Mouse (Mus musculus): ENCODE data around the gene Fam19a3. TPM values are rescaled to one million over a fixed set of nuclear protein-coding genes. Genes with fewer than 3 reads are reported as not detected.

Fam19a3 gene
- polyA plus RNA-seq, 1 experiment, result 0.31 TPM

DNA sequence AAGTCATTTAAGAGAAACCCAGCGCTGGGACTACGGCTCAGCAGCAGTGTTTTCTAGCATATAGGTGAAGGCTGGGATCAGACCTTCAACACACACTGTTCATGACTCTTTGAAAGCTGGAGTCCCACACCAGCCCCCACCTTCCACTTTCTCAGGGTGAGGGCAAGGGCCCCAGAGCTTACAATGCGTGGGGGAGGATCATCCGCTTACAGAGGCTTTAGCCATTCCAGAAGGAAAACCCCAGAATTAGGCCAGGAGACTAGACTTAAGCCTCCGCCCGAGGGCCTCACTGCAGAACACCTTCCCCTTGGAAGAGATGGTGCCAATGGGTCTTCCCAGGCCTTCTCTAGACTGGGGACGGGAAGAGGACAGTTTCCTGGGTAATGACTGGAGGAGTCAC lies 8.3 kb downstream of the Fam19a3 start:
- H3K4me1 ChIP-seq (ENCODE audit: control insufficient read depth, insufficient read depth, low read length), result no peaks in the 10 kb centered on the region
- H3K9ac ChIP-seq (ENCODE audit: low read depth, poor library complexity, severe bottlenecking), result no peak overlapping the region
- H3K4me3 ChIP-seq (ENCODE audit: low read depth, low read length), result no peak overlapping the region
- TF ChIP-seq CTCF (IDR thresholded peaks at IDR 0.05; ENCODE audit: low read depth, low read length), result no peak
- H3K9me3 ChIP-seq (replicated peaks; ENCODE audit: control insufficient read depth, insufficient read depth, low read length, poor library complexity, severe bottlenecking), result no peaks in the 10 kb centered on the region
- no peaks in the 10 kb centered on the region for H3K36me3 ChIP-seq (ENCODE audit: control insufficient read depth, insufficient read depth, low read length, poor library complexity, severe bottlenecking)
- no peaks in the 10 kb centered on the region for H3K27me3 ChIP-seq (ENCODE audit: control insufficient read depth, insufficient read depth, low read length, poor library complexity, severe bottlenecking)
- no peak overlapping the region for H3K27ac ChIP-seq (ENCODE audit: insufficient read depth, low read length)

DNA sequence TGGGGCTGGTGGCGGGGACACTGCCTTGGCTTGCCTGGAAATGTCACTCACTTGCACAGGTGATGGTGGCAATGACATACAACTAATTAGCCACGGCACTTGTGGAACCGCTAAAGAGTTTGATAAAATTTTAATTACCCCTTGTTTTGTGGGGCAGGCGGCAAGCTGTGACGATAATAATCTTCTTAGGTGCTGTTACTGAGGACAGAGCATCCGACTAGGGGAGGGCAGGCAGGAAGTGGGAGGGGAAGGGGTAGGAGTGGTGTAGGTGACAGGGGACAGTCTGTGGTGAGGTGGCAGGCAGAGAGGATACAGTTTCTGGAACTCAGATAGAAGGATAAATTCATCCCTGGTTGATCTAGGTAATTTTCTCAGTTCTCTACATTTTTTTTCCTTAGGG lies 10.2 kb downstream of the Fam19a3 start:
- no peak overlapping the region for H3K27ac ChIP-seq (ENCODE audit: insufficient read depth, low read length)
- TF ChIP-seq POLR2A (IDR thresholded peaks at IDR 0.05; ENCODE audit: insufficient read depth, low read length) (no peak), CTCF (IDR thresholded peaks at IDR 0.05; ENCODE audit: low read depth, low read length) (no peak), EP300 (IDR thresholded peaks at IDR 0.05; ENCODE audit: insufficient read depth, low read depth, low read length) (no peak)
- H3K4me1 ChIP-seq (ENCODE audit: control insufficient read depth, insufficient read depth, low read length), result no peaks in the 10 kb centered on the region
- H3K9ac ChIP-seq (ENCODE audit: low read depth, poor library complexity, severe bottlenecking), result no peak overlapping the region
- no peak overlapping the region for H3K4me3 ChIP-seq (ENCODE audit: low read depth, low read length)
- H3K36me3 ChIP-seq (ENCODE audit: control insufficient read depth, insufficient read depth, low read length, poor library complexity, severe bottlenecking), result no peaks in the 10 kb centered on the region
- H3K9me3 ChIP-seq (replicated peaks; ENCODE audit: control insufficient read depth, insufficient read depth, low read length, poor library complexity, severe bottlenecking), result no peaks in the 10 kb centered on the region
- no peaks in the 10 kb centered on the region for H3K27me3 ChIP-seq (ENCODE audit: control insufficient read depth, insufficient read depth, low read length, poor library complexity, severe bottlenecking)

DNA sequence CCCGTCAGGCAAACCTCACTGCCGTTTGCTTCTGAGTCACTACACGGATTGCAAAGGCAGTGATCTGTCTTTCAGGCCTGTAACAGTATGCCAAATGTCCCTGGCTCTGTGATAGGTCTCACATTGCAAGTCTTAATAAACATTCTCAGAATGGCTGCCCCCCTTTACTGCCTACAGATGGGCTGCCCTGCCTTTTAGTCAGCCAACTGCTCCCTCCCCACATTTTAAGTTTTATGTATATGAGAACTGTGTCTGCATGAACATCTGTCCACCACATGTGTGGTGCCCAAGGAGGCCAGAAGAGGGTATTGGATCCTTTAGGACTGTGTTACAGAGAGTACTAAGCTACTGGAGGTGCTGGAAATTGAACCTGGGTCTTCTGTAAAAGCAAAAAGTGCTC lies 10.7 kb downstream of the Fam19a3 start:
- H3K36me3 ChIP-seq (ENCODE audit: control insufficient read depth, insufficient read depth, low read length, poor library complexity, severe bottlenecking), result no peaks in the 10 kb centered on the region
- no peak overlapping the region for H3K27ac ChIP-seq (ENCODE audit: insufficient read depth, low read length)
- H3K27me3 ChIP-seq (ENCODE audit: control insufficient read depth, insufficient read depth, low read length, poor library complexity, severe bottlenecking), result no peaks in the 10 kb centered on the region
- H3K9me3 ChIP-seq (replicated peaks; ENCODE audit: control insufficient read depth, insufficient read depth, low read length, poor library complexity, severe bottlenecking), result no peaks in the 10 kb centered on the region
- TF ChIP-seq EP300 (IDR thresholded peaks at IDR 0.05; ENCODE audit: insufficient read depth, low read depth, low read length) (no peak), POLR2A (IDR thresholded peaks at IDR 0.05; ENCODE audit: insufficient read depth, low read length) (no peak), CTCF (IDR thresholded peaks at IDR 0.05; ENCODE audit: low read depth, low read length) (no peak)
- no peak overlapping the region for H3K9ac ChIP-seq (ENCODE audit: low read depth, poor library complexity, severe bottlenecking)
- no peak overlapping the region for H3K4me3 ChIP-seq (ENCODE audit: low read depth, low read length)
- no peaks in the 10 kb centered on the region for H3K4me1 ChIP-seq (ENCODE audit: control insufficient read depth, insufficient read depth, low read length)

DNA sequence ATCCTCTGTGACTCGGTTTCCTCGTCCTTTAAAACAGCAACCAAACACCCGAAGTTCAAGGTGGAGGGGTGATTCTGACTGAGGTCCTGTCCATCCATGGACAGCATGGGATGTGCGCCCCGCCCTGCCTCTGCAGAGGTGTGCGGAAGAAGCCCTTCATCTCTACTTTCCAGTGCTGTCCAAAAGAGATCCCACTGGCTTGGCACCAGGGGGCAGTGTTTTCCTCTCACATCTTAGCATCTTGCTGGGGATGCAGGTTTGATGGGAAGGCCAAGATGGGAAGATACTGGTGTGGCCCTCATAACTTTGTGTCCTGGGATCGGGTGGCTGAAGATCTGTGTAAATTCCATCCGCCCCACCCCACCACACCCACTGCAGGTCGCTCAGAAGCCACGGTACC lies 11.6 kb downstream of the Fam19a3 start:
- Histone ChIP-seq H3K27me3 (ENCODE audit: control insufficient read depth, insufficient read depth, low read length, poor library complexity, severe bottlenecking) (no peaks in the 10 kb centered on the region), H3K9me3 (replicated peaks; ENCODE audit: control insufficient read depth, insufficient read depth, low read length, poor library complexity, severe bottlenecking) (no peaks in the 10 kb centered on the region), H3K4me1 (ENCODE audit: control insufficient read depth, insufficient read depth, low read length) (no peaks in the 10 kb centered on the region), H3K27ac (ENCODE audit: insufficient read depth, low read length) (no peak overlapping the region), H3K36me3 (ENCODE audit: control insufficient read depth, insufficient read depth, low read length, poor library complexity, severe bottlenecking) (no peaks in the 10 kb centered on the region), H3K9ac (ENCODE audit: low read depth, poor library complexity, severe bottlenecking) (no peak overlapping the region), H3K4me3 (ENCODE audit: low read depth, low read length) (no peak overlapping the region)
- peak; percentile 82 for TF ChIP-seq CTCF (IDR thresholded peaks at IDR 0.05; ENCODE audit: low read depth, low read length)
- no peak for TF ChIP-seq POLR2A (IDR thresholded peaks at IDR 0.05; ENCODE audit: insufficient read depth, low read length)
- 0 out of 2 replicates have a peak, but pooled peaks have one; percentile 38 for TF ChIP-seq EP300 (IDR thresholded peaks at IDR 0.05; ENCODE audit: insufficient read depth, low read depth, low read length)

DNA sequence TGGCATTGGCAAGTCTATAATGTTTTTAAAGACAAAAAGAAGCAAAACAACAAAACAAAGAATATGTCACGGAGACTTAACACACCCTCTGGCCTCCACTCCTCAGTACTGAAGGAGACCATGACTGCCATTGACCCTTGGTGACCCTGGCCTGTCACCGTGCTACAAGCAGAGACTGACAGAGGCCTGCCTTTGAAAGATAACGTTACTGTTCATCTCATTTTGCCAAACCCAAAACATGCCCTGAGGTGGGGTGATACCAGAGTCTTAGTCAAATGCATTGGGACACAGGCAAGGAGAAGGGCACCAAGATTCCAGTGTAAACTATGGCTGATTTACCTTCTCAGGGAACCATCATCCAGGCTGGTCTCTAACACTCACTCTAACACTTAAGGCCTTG lies 12.5 kb downstream of the Fam19a3 start:
- H3K4me3 ChIP-seq (ENCODE audit: low read depth, low read length), result no peak overlapping the region
- no peaks in the 10 kb centered on the region for H3K27me3 ChIP-seq (ENCODE audit: control insufficient read depth, insufficient read depth, low read length, poor library complexity, severe bottlenecking)
- no peak overlapping the region for H3K9ac ChIP-seq (ENCODE audit: low read depth, poor library complexity, severe bottlenecking)
- no peaks in the 10 kb centered on the region for H3K36me3 ChIP-seq (ENCODE audit: control insufficient read depth, insufficient read depth, low read length, poor library complexity, severe bottlenecking)
- no peaks in the 10 kb centered on the region for H3K9me3 ChIP-seq (replicated peaks; ENCODE audit: control insufficient read depth, insufficient read depth, low read length, poor library complexity, severe bottlenecking)
- H3K27ac ChIP-seq (ENCODE audit: insufficient read depth, low read length), result no peak overlapping the region
- no peaks in the 10 kb centered on the region for H3K4me1 ChIP-seq (ENCODE audit: control insufficient read depth, insufficient read depth, low read length)
- TF ChIP-seq EP300 (IDR thresholded peaks at IDR 0.05; ENCODE audit: insufficient read depth, low read depth, low read length), result no peak
- no peak for TF ChIP-seq POLR2A (IDR thresholded peaks at IDR 0.05; ENCODE audit: insufficient read depth, low read length)
- TF ChIP-seq CTCF (IDR thresholded peaks at IDR 0.05; ENCODE audit: low read depth, low read length), result no peak

DNA sequence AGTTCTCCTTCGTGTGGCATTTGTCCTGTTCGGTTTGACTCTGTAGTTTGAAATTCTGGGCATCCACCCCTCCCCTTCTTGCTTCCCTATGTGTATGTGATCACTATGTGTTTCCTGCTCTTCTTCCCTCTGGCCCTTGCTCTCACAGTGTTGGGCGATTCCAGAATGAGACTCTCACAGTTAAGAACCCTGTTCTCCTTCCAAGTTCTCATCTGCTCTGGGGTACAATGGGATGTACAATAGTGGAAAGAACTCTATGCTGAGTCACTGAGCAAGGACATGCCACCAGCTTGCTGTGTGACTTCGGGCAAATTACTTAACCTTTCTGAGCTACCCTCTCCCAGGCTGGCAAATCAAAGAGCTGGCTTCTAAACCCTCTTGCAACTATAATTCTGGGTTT lies 13.9 kb downstream of the Fam19a3 start:
- Histone ChIP-seq H3K36me3 (ENCODE audit: control insufficient read depth, insufficient read depth, low read length, poor library complexity, severe bottlenecking) (no peaks in the 10 kb centered on the region), H3K4me3 (ENCODE audit: low read depth, low read length) (no peak overlapping the region), H3K27me3 (ENCODE audit: control insufficient read depth, insufficient read depth, low read length, poor library complexity, severe bottlenecking) (no peaks in the 10 kb centered on the region), H3K27ac (ENCODE audit: insufficient read depth, low read length) (no peak overlapping the region), H3K4me1 (ENCODE audit: control insufficient read depth, insufficient read depth, low read length) (no peaks in the 10 kb centered on the region), H3K9me3 (replicated peaks; ENCODE audit: control insufficient read depth, insufficient read depth, low read length, poor library complexity, severe bottlenecking) (no peaks in the 10 kb centered on the region), H3K9ac (ENCODE audit: low read depth, poor library complexity, severe bottlenecking) (no peak overlapping the region)
- TF ChIP-seq POLR2A (IDR thresholded peaks at IDR 0.05; ENCODE audit: insufficient read depth, low read length) (no peak), CTCF (IDR thresholded peaks at IDR 0.05; ENCODE audit: low read depth, low read length) (no peak), EP300 (IDR thresholded peaks at IDR 0.05; ENCODE audit: insufficient read depth, low read depth, low read length) (no peak)

Measured in ES-Bruce4 (cell line).